Comparison of ENCODE assay signal across 30 mouse cellular contexts in the genomic region with DNA sequence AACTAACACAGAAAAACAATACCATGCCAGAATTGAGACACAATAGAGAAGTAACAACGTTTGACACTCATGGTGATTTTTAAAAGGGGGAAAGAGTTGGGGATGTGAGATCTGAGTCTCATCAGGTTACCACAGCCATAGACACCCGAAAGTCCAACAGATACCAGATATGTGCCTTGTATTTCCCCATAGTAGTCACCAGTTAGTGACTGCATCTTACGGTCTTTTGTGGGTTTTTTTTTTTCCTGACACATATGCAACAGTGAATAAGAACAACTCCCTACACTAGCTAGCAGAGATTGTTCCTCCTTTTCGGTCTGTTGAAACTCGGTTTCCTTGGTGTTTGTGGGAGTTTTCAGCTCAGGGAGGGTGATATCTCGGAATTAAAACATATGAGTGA.
DNase-seq lines count a peak whose midpoint lies in the region; ATAC-seq and TF ChIP-seq lines count a peak whose summit lies in the region.
"Had no signal": no experiment of that assay in that cellular context is flagged by ENCODE, and none has a peak within 500 bp of the region (broad histone marks: within the 10 kb centered on the region; RNA-seq: fewer than 3 reads in every experiment).

No protein-coding gene starts in this region.

- no peaks in the 10 kb centered on the region for H3K9me3 ChIP-seq in hindbrain, embryonic 12.5 days (replicated peaks)
- H3K9me3 ChIP-seq in intestine, embryonic 15.5 days = no peaks in the 10 kb centered on the region
- H3K9me3 ChIP-seq: embryonic facial prominence, embryonic 13.5 days; embryonic facial prominence, embryonic 15.5 days; forebrain, embryonic 10.5 days; forebrain, embryonic 12.5 days had no signal

- intact Hi-C loops in left cerebral cortex, postnatal 10 days (cut with DNase I) = no loop called here

- H3K36me3 ChIP-seq in hindbrain, embryonic 12.5 days = no peaks in the 10 kb centered on the region
- no peaks in the 10 kb centered on the region for H3K36me3 ChIP-seq in intestine, embryonic 15.5 days
- H3K36me3 ChIP-seq: embryonic facial prominence, embryonic 13.5 days; embryonic facial prominence, embryonic 15.5 days; forebrain, embryonic 10.5 days; forebrain, embryonic 12.5 days; G1E had no signal

- WGBS in hindbrain, embryonic 12.5 days = 86% methylated on average over 6 of the region's 6 CpGs
- WGBS in intestine, embryonic 15.5 days = 85% methylated on average over 6 of the region's 6 CpGs

- TF ChIP-seq CTCF in bone marrow macrophage, adult 2 months (IDR thresholded peaks at IDR 0.05; ENCODE audit: low read depth, low read length) = no peak

- peak; percentile 86 for ATAC-seq in granulocyte monocyte progenitor cell, adult 5-6 weeks (replicated peaks; ENCODE audit: poor library complexity, severe bottlenecking)
- ATAC-seq in megakaryocyte, adult 5-6 weeks (ENCODE audit: poor library complexity, severe bottlenecking) = peak; percentile 82
- ATAC-seq in monocyte, adult 5-6 weeks (replicated peaks; ENCODE audit: insufficient number of reproducible peaks, low FRiP score, low TSS enrichment, poor library complexity, severe bottlenecking) = peak; percentile 41; the same call in 1 of the 2 replicates
- no peak for ATAC-seq in hindbrain, embryonic 12.5 days (ENCODE audit: low FRiP score)
- ATAC-seq in intestine, embryonic 15.5 days = no peak
- ATAC-seq: activated CD4-positive, CD25-positive, alpha-beta regulatory T cell, adult 4 months; CD4-positive, CD25-positive, alpha-beta regulatory T cell, adult 4 months; forebrain, embryonic 14.5 days; forebrain, postnatal 0 days; Patski had no signal

- TF ChIP-seq POLR2A in bone marrow macrophage, adult 2 months (IDR thresholded peaks at IDR 0.05; ENCODE audit: borderline replicate concordance, low read depth, low read length) = no peak

- H3K27ac ChIP-seq in bone marrow macrophage, adult 2 months (ENCODE audit: insufficient read depth, low read depth, low read length) = peak overlapping the region; percentile 26; the same call in 1 of the 2 replicates
- H3K27ac ChIP-seq in hindbrain, embryonic 12.5 days = no peak overlapping the region
- H3K27ac ChIP-seq in intestine, embryonic 15.5 days = no peak overlapping the region
- H3K27ac ChIP-seq: embryonic facial prominence, embryonic 13.5 days; embryonic facial prominence, embryonic 15.5 days; forebrain, embryonic 10.5 days; forebrain, embryonic 12.5 days had no signal

- no peak overlapping the region for H3K4me3 ChIP-seq in bone marrow macrophage, adult 2 months (ENCODE audit: insufficient read depth, low read length)
- no peak overlapping the region for H3K4me3 ChIP-seq in hindbrain, embryonic 12.5 days
- H3K4me3 ChIP-seq in intestine, embryonic 15.5 days (replicated peaks) = no peak overlapping the region
- H3K4me3 ChIP-seq: embryonic facial prominence, embryonic 13.5 days; embryonic facial prominence, embryonic 15.5 days; erythroblast, embryonic 14.5 days; forebrain, embryonic 10.5 days; forebrain, embryonic 12.5 days had no signal

- H3K9ac ChIP-seq in hindbrain, embryonic 12.5 days = no peak overlapping the region
- no peak overlapping the region for H3K9ac ChIP-seq in intestine, embryonic 15.5 days
- H3K9ac ChIP-seq: embryonic facial prominence, embryonic 13.5 days; embryonic facial prominence, embryonic 15.5 days; forebrain, embryonic 12.5 days; forebrain, postnatal 0 days had no signal

- H3K4me2 ChIP-seq in hindbrain, embryonic 12.5 days (replicated peaks) = no peak overlapping the region
- H3K4me2 ChIP-seq in intestine, embryonic 15.5 days (replicated peaks) = no peak overlapping the region
- H3K4me2 ChIP-seq: embryonic facial prominence, embryonic 13.5 days; embryonic facial prominence, embryonic 15.5 days; forebrain, embryonic 12.5 days had no signal

- H3K4me1 ChIP-seq in bone marrow macrophage, adult 2 months (ENCODE audit: control insufficient read depth, insufficient read depth, low read length) = peaks cover 18% of the 10 kb centered on the region
- H3K4me1 ChIP-seq in hindbrain, embryonic 12.5 days = no peaks in the 10 kb centered on the region
- H3K4me1 ChIP-seq in intestine, embryonic 15.5 days (replicated peaks) = no peaks in the 10 kb centered on the region
- H3K4me1 ChIP-seq: embryonic facial prominence, embryonic 13.5 days; embryonic facial prominence, embryonic 15.5 days; forebrain, embryonic 10.5 days; forebrain, embryonic 12.5 days had no signal

- H3K27me3 ChIP-seq in hindbrain, embryonic 12.5 days = 0 out of 2 replicates have a peak, but pooled peaks cover 2% of the 10 kb centered on the region
- H3K27me3 ChIP-seq in intestine, embryonic 15.5 days (replicated peaks) = no peaks in the 10 kb centered on the region
- H3K27me3 ChIP-seq: CH12.LX; embryonic facial prominence, embryonic 13.5 days; embryonic facial prominence, embryonic 15.5 days; forebrain, embryonic 12.5 days; Patski had no signal

- no peak for DNase-seq in thymus, postnatal 14 days
- DNase-seq in left cerebral cortex, postnatal 10 days (ENCODE audit: extremely low spot score in 1 of 2, low spot score in 2 of 2) = no peak
- DNase-seq: adrenal gland, adult 8-10 months; adrenal gland, postnatal 14 days; adrenal gland, postnatal 36 days; B cell, adult 2 months; cerebellum, adult 11 months; cerebellum, adult 18-20 months; cerebellum, adult 8-10 months; cerebellum, adult 9-11 months; cerebellum, postnatal 14 days; embryo, embryonic 11 days; forebrain, postnatal 0 days had no signal

Comparison
In these comparisons a context has a peak if more than half of its experiments do, and no peak if none do; other contexts are left out.
1. ATAC-seq: peak in granulocyte monocyte progenitor cell, adult 5-6 weeks (single experiment), megakaryocyte, adult 5-6 weeks (single experiment) and monocyte, adult 5-6 weeks (single experiment); none in hindbrain, embryonic 12.5 days (single experiment) and intestine, embryonic 15.5 days (single experiment).